Mouse (Mus musculus): ENCODE measurements around the gene Ppox. TPM values are rescaled to one million over a fixed set of nuclear protein-coding genes. Genes with fewer than 3 reads are reported as not detected.

Ppox gene
- polyA plus RNA-seq, 1 experiment from 2014 or later = 42.9 TPM

DNA sequence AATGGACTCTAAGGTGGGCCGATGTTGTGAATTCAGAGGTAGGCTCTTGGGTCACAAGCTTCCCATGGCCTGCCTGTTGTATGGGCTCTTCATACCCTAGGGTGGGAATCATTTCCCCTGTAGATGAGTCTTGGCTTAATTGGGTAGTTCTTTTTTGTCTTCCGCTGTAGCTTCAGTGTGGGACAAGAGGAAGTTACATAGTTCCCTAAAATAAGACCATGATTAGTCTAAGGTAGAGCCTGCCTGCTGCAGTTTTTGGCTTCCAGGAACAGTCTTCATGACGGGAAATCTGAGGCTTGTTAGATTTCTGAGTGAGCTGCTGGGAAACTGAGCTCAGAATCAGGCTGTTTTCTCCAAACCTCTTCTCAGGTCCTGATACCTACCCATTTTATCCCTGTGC, 8.9 kb downstream of the Ppox start:
- peak overlapping the region; percentile 82 for H3K4me2 ChIP-seq (ENCODE audit: low read length)
- H3K36me3 ChIP-seq (ENCODE audit: control insufficient read depth, insufficient read depth, low read length) = peaks cover 49% of the 10 kb centered on the region
- H3K9me3 ChIP-seq (ENCODE audit: control insufficient read depth, low read length) = no peaks in the 10 kb centered on the region
- no peak overlapping the region for H3K4me3 ChIP-seq (ENCODE audit: control insufficient read depth in 1 of 2, insufficient read depth in 1 of 2, low read depth in 1 of 2, low read length in 2 of 2)
- no peaks in the 10 kb centered on the region for H3K27me3 ChIP-seq (ENCODE audit: control insufficient read depth, insufficient read depth, low read length)
- WGBS = 84% methylated on average over 3 of the region's 3 CpGs
- H3K4me1 ChIP-seq (ENCODE audit: control insufficient read depth in 2 of 2, insufficient read depth in 2 of 2, low read length in 2 of 2) = peaks cover 6 to 17% of the 10 kb centered on the region in 2 experiments; a peak in 3 of 4 replicates
- no peak overlapping the region for H3K9ac ChIP-seq (ENCODE audit: low read length)
- H3K27ac ChIP-seq (replicated peaks in 1 of 2; ENCODE audit: control insufficient read depth in 1 of 2, insufficient read depth in 1 of 2, low read depth in 2 of 2, low read length in 2 of 2) = no peak overlapping the region
- no peak for ATAC-seq (ENCODE audit: insufficient number of reproducible peaks, insufficient read depth, low FRiP score, low read depth)

DNA sequence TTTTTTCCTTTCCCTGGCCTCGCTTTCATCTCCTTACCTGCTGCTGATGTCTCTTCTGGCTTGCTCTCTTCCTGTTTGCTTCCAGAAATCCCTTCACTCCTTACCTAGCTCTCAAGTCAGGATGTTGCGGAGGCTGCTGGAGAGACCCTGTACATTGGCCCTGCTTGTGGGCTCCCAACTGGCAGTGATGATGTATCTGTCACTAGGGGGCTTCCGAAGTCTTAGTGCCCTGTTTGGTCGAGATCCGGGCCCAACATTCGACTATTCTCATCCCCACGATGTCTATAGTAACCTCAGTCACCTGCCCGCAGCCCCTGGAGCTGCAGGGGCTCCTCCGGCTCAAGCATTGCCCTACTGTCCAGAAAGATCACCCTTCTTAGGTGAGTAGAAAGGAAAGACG, 9.4 kb downstream of the Ppox start:
- Histone ChIP-seq H3K36me3 (ENCODE audit: control insufficient read depth, insufficient read depth, low read length) (peaks cover 44% of the 10 kb centered on the region), H3K4me3 (ENCODE audit: control insufficient read depth in 1 of 2, insufficient read depth in 1 of 2, low read depth in 1 of 2, low read length in 2 of 2) (no peak overlapping the region), H3K27ac (replicated peaks in 1 of 2; ENCODE audit: control insufficient read depth in 1 of 2, insufficient read depth in 1 of 2, low read depth in 2 of 2, low read length in 2 of 2) (0 out of 4 replicates have a peak overlapping the region, but pooled peaks of 1 of the 2 experiments have one; percentile 26), H3K4me2 (ENCODE audit: low read length) (peak overlapping the region; percentile 82), H3K9me3 (ENCODE audit: control insufficient read depth, low read length) (no peaks in the 10 kb centered on the region), H3K4me1 (ENCODE audit: control insufficient read depth in 2 of 2, insufficient read depth in 2 of 2, low read length in 2 of 2) (peaks cover 6 to 17% of the 10 kb centered on the region in 2 experiments; a peak in 3 of 4 replicates), H3K27me3 (ENCODE audit: control insufficient read depth, insufficient read depth, low read length) (no peaks in the 10 kb centered on the region), H3K9ac (ENCODE audit: low read length) (no peak overlapping the region)
- 61% methylated on average over 10 of the region's 10 CpGs for WGBS
- ATAC-seq (ENCODE audit: insufficient number of reproducible peaks, insufficient read depth, low FRiP score, low read depth) = no peak

DNA sequence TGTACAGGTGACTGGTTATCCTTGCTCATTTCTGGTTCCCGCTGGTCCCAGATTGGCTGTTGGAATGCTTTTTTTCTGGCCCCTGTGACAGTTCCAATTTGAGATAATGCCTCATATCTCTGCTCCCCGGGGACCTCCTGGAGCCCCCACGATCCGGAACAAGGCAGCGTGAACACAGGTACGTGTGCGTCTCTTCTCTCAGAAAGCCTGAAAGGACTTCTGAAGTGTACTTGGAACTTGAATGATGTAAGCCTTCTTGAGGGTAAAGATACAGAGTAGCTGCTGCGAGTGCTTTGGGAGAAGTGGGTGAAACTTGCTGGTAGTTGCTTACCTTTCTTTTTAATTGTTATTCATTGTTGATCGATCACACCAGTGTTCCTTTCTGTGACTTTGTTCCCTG, 9.8 kb downstream of the Ppox start:
- H3K9ac ChIP-seq (ENCODE audit: low read length) = peak overlapping the region; percentile 88
- H3K4me3 ChIP-seq (ENCODE audit: control insufficient read depth in 1 of 2, insufficient read depth in 1 of 2, low read depth in 1 of 2, low read length in 2 of 2) = peak overlapping the region; percentile 77
- no peaks in the 10 kb centered on the region for H3K9me3 ChIP-seq (ENCODE audit: control insufficient read depth, low read length)
- peak overlapping the region; percentile 82 for H3K4me2 ChIP-seq (ENCODE audit: low read length)
- ATAC-seq (ENCODE audit: insufficient number of reproducible peaks, insufficient read depth, low FRiP score, low read depth) = no peak
- WGBS = 36% methylated on average over 9 of the region's 9 CpGs
- no peaks in the 10 kb centered on the region for H3K27me3 ChIP-seq (ENCODE audit: control insufficient read depth, insufficient read depth, low read length)
- H3K4me1 ChIP-seq (ENCODE audit: control insufficient read depth in 2 of 2, insufficient read depth in 2 of 2, low read length in 2 of 2) = peaks cover 6 to 17% of the 10 kb centered on the region in 2 experiments; a peak in 3 of 4 replicates
- peaks cover 40% of the 10 kb centered on the region for H3K36me3 ChIP-seq (ENCODE audit: control insufficient read depth, insufficient read depth, low read length)
- no peak overlapping the region for H3K27ac ChIP-seq (replicated peaks in 1 of 2; ENCODE audit: control insufficient read depth in 1 of 2, insufficient read depth in 1 of 2, low read depth in 2 of 2, low read length in 2 of 2)

DNA sequence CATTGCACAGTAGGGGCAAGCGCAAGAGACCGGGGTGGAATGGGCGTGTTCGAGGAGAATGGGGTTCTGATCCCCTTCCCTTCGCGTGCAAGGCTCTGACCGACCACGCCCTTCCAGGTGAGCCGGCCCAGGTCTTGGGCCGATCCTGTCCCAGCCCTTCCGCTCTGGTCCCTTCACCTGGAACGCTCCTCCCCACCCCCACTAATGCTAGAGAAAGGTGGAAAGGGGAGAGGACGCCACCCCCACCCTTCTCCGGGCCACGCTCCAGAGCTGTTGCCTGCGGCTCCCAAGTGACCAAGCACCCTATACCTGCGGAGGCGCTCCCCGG, 10.4 kb downstream of the Ppox start:
- Histone ChIP-seq H3K9ac (ENCODE audit: low read length) (peak overlapping the region; percentile 88), H3K27ac (replicated peaks in 1 of 2; ENCODE audit: control insufficient read depth in 1 of 2, insufficient read depth in 1 of 2, low read depth in 2 of 2, low read length in 2 of 2) (0 out of 4 replicates have a peak overlapping the region, but pooled peaks of 1 of the 2 experiments have one; percentile 68), H3K4me1 (ENCODE audit: control insufficient read depth in 2 of 2, insufficient read depth in 2 of 2, low read length in 2 of 2) (peaks cover 6 to 17% of the 10 kb centered on the region in 2 experiments; a peak in 3 of 4 replicates), H3K9me3 (ENCODE audit: control insufficient read depth, low read length) (no peaks in the 10 kb centered on the region), H3K4me2 (ENCODE audit: low read length) (peak overlapping the region; percentile 82), H3K4me3 (ENCODE audit: control insufficient read depth in 1 of 2, insufficient read depth in 1 of 2, low read depth in 1 of 2, low read length in 2 of 2) (peak overlapping the region; percentile 77), H3K27me3 (ENCODE audit: control insufficient read depth, insufficient read depth, low read length) (no peaks in the 10 kb centered on the region), H3K36me3 (ENCODE audit: control insufficient read depth, insufficient read depth, low read length) (peaks cover 33% of the 10 kb centered on the region)
- ATAC-seq (ENCODE audit: insufficient number of reproducible peaks, insufficient read depth, low FRiP score, low read depth) = peak; percentile 67
- under 1% methylated on average over 17 of the region's 19 CpGs for WGBS

DNA sequence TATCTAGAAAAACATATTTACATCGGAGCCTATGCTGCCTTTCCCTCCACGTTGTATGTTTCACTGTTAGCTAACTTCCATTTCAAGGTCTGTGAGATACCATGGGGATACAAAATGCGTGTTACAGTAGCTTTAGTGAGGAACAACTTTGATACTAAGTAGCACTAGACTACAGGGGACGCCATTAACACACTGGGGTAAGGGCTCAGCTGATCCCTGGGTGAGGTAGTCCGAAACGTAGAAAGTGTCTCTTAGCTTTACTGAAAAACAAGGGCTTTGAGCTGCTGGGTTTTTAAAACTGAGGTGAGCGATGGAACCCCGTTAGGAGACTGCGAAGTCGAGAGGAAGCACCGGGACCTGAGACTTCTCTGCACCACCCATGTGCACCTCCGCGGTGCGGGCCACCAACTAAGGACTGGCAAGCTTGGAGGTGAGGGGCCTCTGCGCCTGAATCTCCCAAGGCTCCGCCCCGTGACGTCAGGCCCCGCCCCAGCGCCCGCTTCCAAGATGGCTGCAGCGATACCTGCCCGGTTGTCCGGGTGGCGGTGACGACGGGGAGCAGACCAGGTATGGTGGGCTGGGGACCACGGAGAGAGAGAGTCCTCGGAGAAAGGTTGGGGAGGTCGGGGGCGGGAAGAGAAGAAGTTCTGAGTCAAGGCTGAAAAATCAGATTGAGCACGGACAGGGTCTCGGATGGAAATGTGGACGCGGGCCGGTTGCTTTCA, 11.0 kb downstream of the Ppox start, which contains the start of gene B4galt3:
Gene B4galt3, plus strand, starts transcription at position 481 of the 725 bp plus-strand sequence.
- ATAC-seq (ENCODE audit: insufficient number of reproducible peaks, insufficient read depth, low FRiP score, low read depth) = peak; percentile 90
- WGBS = 4% methylated on average over 36 of the region's 36 CpGs
- H3K4me3 ChIP-seq (ENCODE audit: control insufficient read depth in 1 of 2, insufficient read depth in 1 of 2, low read depth in 1 of 2, low read length in 2 of 2) = peak within 1 kb of the TSS; percentile 77

DNA sequence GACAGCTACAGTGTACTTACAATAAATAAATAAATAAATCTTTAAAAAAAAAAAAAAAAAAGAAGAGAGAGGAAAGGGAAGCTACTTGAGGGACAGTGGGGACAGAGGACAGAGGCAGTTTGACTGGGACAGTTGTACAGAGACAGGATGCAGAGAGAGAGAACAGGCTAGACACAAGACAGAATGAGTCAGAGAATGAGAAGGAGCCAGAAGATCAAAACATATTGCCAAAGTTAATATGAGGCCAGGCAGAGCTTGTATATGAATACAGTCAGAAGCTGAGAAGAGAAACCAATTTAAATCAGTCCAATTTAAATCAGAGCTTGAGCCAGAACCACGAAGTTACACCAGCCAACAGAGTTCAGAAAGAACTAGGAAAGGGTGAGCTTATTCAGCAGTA, 12.6 kb downstream of the Ppox start:
- Histone ChIP-seq H3K27me3 (ENCODE audit: control insufficient read depth, insufficient read depth, low read length) (no peaks in the 10 kb centered on the region), H3K4me1 (ENCODE audit: control insufficient read depth in 2 of 2, insufficient read depth in 2 of 2, low read length in 2 of 2) (peaks cover 6 to 22% of the 10 kb centered on the region in 2 experiments; a peak in 3 of 4 replicates), H3K27ac (replicated peaks in 1 of 2; ENCODE audit: control insufficient read depth in 1 of 2, insufficient read depth in 1 of 2, low read depth in 2 of 2, low read length in 2 of 2) (no peak overlapping the region), H3K9ac (ENCODE audit: low read length) (no peak overlapping the region), H3K9me3 (ENCODE audit: control insufficient read depth, low read length) (no peaks in the 10 kb centered on the region), H3K4me3 (ENCODE audit: control insufficient read depth in 1 of 2, insufficient read depth in 1 of 2, low read depth in 1 of 2, low read length in 2 of 2) (no peak overlapping the region), H3K4me2 (ENCODE audit: low read length) (no peak overlapping the region), H3K36me3 (ENCODE audit: control insufficient read depth, insufficient read depth, low read length) (peaks cover 11% of the 10 kb centered on the region)
- 63% methylated on average over 1 of the region's 1 CpGs for WGBS
- ATAC-seq (ENCODE audit: insufficient number of reproducible peaks, insufficient read depth, low FRiP score, low read depth) = no peak

More for the DNA sequence above, 11.0 kb downstream of the Ppox start, which contains the start of gene B4galt3:
- Histone ChIP-seq H3K36me3 (ENCODE audit: control insufficient read depth, insufficient read depth, low read length) (peaks cover 28% of the 10 kb centered on the region), H3K27ac (replicated peaks in 1 of 2; ENCODE audit: control insufficient read depth in 1 of 2, insufficient read depth in 1 of 2, low read depth in 2 of 2, low read length in 2 of 2) (peak within 1 kb of the TSS; percentile 61 to 68), H3K9me3 (ENCODE audit: control insufficient read depth, low read length) (no peaks in the 10 kb centered on the region), H3K27me3 (ENCODE audit: control insufficient read depth, insufficient read depth, low read length) (no peaks in the 10 kb centered on the region), H3K4me1 (ENCODE audit: control insufficient read depth in 2 of 2, insufficient read depth in 2 of 2, low read length in 2 of 2) (peaks cover 6 to 17% of the 10 kb centered on the region in 2 experiments; a peak in 3 of 4 replicates), H3K9ac (ENCODE audit: low read length) (peak within 1 kb of the TSS; percentile 88), H3K4me2 (ENCODE audit: low read length) (peak within 1 kb of the TSS; percentile 82)

DNA sequence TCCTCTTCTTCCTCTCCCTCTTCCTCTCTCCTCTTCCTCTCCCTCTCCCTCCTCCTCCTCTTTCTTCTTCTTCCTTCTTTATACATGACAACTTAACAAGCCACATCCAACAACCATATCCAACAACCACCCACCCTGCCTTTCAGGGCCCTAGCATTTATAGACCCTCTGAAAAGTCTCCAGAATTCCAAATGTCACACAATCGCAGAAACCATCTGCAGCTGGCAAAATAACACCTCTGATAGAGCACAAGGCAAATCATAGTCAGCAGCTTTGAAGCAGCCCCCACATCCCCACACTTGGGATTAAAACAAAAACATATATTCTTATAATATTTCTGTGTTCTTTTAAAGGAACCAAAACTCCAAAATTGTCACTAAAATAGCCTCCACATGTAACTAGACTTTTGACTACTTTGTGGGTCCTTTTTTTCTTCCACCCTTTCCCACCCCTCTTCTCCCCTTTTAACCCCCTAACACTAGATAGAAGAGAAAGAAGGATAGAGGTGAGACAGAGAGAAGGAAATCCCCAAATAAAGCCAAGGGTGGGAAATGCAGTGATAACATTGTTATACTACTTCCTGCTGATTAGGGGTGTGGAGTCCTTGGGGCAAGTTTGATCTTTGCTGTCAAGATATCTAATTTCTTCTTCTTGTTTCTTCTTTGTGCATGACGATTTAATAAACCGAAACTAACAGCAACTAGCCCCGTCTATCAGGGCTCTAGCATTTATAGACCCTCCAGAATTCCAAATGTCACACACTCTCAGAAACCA, 14.8 kb downstream of the Ppox start:
- ATAC-seq (ENCODE audit: insufficient number of reproducible peaks, insufficient read depth, low FRiP score, low read depth) = no peak
- no peak overlapping the region for H3K4me2 ChIP-seq (ENCODE audit: low read length)
- no peaks in the 10 kb centered on the region for H3K27me3 ChIP-seq (ENCODE audit: control insufficient read depth, insufficient read depth, low read length)
- H3K4me1 ChIP-seq (ENCODE audit: control insufficient read depth in 2 of 2, insufficient read depth in 2 of 2, low read length in 2 of 2) = peaks cover 5 to 22% of the 10 kb centered on the region in 2 experiments
- H3K9me3 ChIP-seq (ENCODE audit: control insufficient read depth, low read length) = no peaks in the 10 kb centered on the region
- peak overlapping the region in 1 of 2 experiments; percentile 37; a peak in 1 of 4 replicates for H3K27ac ChIP-seq (replicated peaks in 1 of 2; ENCODE audit: control insufficient read depth in 1 of 2, insufficient read depth in 1 of 2, low read depth in 2 of 2, low read length in 2 of 2)
- H3K4me3 ChIP-seq (ENCODE audit: control insufficient read depth in 1 of 2, insufficient read depth in 1 of 2, low read depth in 1 of 2, low read length in 2 of 2) = no peak overlapping the region
- no peak overlapping the region for H3K9ac ChIP-seq (ENCODE audit: low read length)
- WGBS = 60% methylated on average over 4 of the region's 4 CpGs
- no peaks in the 10 kb centered on the region for H3K36me3 ChIP-seq (ENCODE audit: control insufficient read depth, insufficient read depth, low read length)

Measured in heart, embryonic 14.5 days (tissue).